Mouse (Mus musculus) frontal cortex, adult 2 months (tissue): Measurements from ENCODE around the gene Olfr1357. TPM values are rescaled to one million over a fixed set of nuclear protein-coding genes. Genes with fewer than 3 reads are reported as not detected.
"Not testable (repeated sequence)": the region's sequence is repeated elsewhere in the genome, so short reads cannot be mapped to it uniquely, and the experiment has no call there.

Experiments used
- DNase-seq, 2 experiments: peaks; one replicate each; pipeline ENCODE4 v3.0.0; 2022; ENCODE audit warnings: low spot score in 1 of 2; ENCODE audit errors: extremely low spot score in 1 of 2
- polyA plus RNA-seq: library from polyadenylated mRNA; depleted of rRNA; stranded (reverse); fragments of >200 nt; gene quantifications from 2 replicates; pipeline ENCODE4 v1.2.3, GENCODE M21; 2012; rRNA removed

The Olfr1357 gene
- 0.08 and 0.11 TPM in 2 replicates for polyA plus RNA-seq

DNA sequence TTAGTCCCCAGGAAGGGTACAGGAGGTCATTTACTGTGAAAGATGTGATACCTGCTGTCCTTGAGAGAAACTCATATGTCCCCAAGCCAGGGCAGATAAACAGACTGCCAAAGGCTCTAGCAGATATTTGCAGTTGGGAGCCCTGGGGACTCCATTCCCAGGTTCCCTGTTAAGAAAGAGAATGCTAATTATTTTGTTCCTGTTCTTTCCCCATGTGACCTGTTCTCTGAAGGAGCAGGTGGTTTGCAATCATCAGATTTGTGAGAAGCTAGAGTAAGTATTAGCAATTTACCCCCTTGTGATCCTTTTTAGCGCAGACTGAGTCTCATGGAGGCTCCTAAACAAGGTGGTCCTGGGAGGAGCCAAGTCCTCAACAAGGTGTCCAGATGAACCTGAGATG is at the start of gene Olfr1357:
Olfr1357 (minus strand) TSS at position 101 of the 400 bp plus-strand sequence.
- DNase-seq, result no peak

DNA sequence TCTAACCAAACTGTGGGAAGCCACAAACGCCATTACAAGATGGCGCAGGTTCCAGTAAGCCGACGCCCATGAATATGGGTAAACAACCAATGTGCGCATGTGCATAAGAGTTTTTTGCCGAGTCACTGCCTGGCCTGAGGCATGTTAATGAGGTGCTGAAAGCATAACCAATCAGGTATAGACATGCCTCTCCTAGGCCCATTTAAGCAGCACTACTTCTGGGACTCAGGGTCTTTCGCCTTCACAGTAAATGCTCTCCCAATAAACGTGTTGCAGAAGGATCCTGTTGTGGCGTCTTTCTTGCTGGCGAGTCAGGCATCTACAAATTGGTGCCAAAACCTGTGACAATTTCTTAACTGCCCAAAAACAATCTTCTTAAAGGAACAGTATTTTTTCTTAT is 48.8 kb upstream of the Olfr1357 start:
- not testable (repeated sequence) for DNase-seq

GRCm38 (mm10) chr10:78664546-78664945 is 46.7 kb upstream of the Olfr1357 start:
- DNase-seq, result no peak

GRCm38 (mm10) chr10:78661198-78661597 is 43.3 kb upstream of the Olfr1357 start:
- no peak for DNase-seq

DNA sequence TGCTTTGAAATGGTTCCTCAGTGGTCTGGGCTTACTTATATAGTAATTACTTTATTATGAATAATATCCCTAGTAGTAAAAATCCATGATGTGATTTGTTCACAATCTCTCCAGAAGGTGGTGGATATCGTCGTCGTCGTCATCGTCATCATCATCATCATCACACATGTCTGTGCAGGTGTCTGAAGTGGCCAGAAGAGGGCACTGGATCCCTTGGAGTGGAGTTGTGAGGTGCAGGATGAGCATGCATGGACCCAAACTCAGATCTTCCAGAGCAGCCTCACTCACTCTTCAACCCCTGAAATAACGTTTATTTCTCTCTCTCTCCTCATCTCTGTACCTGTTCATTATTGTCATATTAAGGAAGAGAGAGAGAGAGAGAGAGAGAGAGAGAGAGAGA is 14.4 kb upstream of the Olfr1357 start:
- peak; percentile 5 to 69 for DNase-seq

DNA sequence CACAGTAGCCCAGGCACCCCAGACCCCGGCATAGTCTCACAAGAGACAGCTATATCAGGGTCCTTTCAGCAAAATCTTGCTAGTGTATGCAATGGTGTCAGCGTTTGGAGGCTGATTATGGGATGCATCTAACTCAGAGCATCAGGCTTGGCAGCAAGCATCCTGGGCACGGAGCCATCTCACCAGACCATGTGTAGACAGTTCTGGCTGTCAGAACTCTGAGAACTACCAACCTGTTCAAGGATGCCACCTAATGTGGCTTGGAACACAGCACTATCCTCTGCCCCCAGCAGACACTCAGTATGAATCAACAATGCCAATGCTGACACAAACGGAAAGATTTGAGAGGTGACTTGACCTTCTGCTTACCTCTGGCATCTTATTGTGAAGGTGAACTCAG is 12.3 kb upstream of the Olfr1357 start:
- DNase-seq, result peak in 1 of 2 experiments; percentile 17

GRCm38 (mm10) chr10:78623143-78623542 is 5.3 kb upstream of the Olfr1357 start:
- DNase-seq, result not testable (repeated sequence)

DNA sequence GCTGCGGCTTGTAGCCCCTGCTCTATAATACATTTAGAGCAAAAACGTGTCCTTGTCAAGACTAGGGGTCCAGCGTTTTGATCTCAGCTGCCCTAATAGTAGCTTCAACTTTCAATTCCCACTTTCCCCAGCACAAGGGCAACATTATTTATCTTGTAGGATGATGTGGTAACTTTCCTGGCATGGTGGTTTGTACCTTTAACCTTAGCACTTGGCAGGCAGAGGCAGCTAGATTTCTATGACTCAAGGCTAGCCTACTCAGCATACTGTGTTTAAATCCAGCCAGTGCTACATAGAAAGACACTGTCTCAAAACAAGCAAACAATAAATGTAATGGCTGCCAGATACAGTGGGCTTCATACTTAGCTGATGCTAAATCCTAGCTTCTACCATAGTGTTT is 10.3 kb downstream of the Olfr1357 start:
- no peak for DNase-seq

DNA sequence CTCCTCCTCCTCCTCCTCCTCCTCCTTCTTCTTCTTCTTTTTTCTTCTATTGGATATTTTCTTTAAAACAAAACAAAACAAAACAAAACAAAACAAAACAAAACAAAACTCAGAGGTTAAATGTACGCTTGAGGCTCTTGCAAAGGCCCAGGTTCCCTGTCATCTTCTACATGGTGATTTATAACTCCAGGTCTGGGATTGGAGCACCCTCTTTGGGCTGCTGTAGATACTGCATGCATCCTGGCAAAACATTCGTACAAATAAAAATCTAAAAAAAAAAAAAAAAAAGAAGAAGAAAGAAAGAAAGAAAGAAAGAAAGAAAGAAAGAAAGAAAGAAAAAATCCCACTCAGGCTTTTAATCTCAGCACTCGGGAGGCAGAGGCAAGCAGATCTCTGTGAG is 12.8 kb downstream of the Olfr1357 start:
- peak in 1 of 2 experiments; percentile 72 for DNase-seq

DNA sequence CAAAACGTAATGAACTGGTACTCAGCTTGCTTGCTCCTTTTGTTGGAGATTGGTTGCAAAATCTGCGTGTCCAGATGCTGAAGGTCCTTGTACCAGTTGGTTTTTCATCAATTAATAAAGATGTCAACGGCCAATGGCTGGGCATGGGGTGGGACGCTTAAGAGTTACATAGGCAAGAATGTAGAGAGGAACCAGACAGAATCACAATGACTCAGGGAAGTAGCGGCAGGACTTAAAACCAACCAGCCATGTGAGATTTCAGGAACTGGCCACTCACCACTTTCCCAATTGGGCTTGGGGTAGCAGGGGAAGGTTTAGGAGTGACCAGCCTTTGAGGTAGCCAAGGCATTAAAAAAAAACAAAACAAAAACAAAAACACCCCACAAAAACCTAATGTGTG is 18.0 kb downstream of the Olfr1357 start:
- no peak for DNase-seq

DNA sequence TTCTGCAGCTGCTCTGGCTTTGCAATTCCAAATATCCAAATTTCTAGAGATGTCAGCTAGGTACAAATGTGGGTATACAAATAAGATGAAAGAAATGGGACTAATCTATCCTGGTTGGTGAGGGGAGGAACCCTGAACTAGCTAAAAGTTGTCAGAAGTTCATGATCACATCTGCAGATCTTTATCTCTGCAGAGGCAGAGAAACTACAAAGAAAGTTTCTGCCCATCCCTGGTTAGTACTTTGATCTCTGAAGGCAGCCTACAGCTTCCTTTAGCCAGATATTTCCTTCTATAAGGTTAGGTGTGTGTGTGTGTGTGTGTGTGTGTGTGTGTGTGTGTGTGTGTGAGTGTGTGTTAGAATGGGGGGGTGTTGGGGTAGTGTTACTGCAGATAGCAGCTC is 23.3 kb downstream of the Olfr1357 start:
- DNase-seq, result no peak

GRCm38 (mm10) chr10:78594157-78594556 is 23.7 kb downstream of the Olfr1357 start:
- DNase-seq, result no peak

DNA sequence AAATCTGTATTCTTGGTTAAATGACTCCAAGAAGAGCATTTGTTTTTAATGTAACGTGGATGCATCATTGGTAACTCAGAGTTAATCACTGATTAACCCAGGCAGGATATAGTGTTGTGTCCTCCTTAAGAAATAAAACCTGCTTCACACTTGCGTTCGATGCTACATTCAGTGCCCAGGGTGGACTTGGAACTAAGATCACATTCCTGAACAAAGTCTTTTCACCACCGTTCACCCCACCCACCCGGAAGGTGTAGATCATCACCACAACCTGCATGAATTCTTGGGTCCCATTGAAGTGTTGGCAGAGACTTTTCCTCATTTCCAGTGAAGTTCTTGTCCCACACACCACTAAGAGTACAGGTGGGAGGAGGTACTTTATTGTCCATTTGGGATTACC is 24.1 kb downstream of the Olfr1357 start:
- DNase-seq, result no peak

DNA sequence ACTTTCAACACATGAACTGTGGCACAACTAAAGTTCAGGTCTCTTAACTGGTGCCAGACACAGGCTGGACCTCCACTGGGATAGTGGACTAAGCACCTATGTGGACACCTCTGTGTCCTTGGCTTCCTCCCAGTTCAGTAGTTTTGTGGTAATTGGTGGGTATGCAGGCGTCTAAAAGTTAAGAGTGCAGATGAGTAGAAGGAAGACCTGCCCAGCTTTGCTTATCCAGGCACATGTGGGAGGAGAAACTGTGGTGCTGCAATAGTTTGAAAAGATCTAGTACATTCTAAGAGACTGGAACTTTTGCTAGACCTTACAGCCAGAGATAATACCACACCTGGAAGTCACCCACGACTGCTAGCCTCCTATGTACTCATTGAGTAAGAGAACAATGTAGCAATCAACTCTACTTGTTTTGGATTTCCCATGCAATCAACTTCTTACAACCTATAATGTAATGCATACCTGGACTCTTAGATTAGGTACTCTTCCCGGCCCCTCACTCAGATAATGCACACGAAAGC is 25.0 kb downstream of the Olfr1357 start:
- no peak for DNase-seq

DNA sequence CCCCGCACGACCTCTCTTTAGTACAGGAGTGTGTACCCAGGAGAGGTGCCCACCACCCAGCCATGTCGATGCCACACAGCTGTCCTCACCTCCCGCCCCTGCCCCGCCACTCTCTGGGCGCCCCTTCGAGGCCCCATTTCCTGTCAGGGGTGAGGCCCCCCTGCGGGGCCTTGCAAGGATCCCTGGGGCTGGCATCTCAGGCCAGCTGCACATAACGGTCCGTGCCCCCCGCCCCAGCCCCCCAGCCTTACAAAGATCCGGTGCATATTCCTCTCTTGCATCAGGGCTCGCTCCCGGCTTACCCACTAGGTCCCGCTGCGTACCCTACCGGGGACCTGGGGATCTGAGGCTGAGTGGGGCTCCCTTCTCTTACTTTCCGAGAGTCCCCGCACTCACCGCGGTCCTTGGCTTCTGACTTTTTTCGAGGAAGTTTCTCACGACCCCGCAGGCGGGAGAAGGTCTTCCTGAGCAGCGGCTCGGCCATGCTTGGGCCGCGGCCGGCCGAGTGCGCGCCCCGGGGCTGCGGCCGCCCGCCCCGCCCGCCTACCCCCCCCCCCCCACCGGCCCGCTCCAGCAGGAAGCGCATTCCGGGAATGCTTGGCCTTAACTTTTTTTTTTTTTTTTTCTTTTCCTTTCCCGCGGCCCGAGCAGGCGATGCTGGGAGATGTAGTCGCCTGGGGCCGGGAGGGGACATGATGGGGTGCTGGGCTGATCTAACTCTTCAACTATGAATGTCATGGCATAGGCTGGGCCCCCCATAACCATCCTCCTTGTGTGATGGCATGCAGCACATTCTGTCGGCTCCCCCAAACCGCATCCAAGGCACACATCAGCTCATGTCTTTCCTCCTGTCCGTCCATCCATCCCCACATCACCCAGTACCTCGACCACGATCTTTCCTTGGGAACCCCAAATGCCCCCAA is 26.2 kb downstream of the Olfr1357 start, which contains the start of gene Syde1:
Syde1 (minus strand) TSS at position 559 of the 923 bp plus-strand sequence.
- DNase-seq, result no peak

DNA sequence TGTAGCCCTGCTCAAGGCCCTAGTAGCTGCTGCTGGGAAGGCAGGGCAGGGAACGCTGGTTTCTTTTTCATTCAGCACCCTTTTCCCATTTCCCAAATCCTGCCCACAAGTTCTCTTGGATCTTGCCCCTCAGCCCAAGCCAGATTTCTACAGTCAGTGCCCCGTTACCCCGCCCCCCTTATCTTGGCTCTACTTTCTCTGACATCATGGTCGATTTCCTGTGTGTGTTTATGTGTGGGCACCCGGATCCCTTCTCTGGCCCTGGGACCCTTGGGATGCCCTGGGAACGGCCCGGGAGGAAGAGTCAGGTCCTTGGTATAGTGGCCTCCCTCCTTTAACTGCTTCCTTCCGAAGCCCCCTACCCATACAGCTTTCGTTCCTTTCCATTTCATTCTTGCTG is 27.1 kb downstream of the Olfr1357 start:
- DNase-seq, result no peak

DNA sequence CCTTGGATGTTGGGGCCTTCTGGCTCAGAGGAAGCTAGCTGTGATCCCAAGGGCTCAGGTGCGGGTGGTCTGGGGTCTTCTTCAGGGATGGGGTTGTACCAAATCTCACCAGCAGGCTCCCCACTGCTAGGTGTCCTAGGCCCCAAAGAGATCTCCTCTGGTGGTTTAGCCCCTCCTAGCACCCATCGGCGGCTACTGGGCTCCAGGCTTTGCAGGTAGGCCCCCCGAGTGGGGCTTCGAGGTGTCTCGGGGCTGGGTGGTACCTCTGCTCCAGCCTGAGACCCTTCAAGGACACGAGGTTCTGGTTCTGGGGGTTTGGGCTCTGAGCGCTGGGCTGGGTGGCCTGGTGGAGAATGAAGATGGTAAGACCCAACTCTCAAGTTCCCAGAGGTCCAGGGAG is 28.0 kb downstream of the Olfr1357 start:
- DNase-seq, result no peak

GRCm38 (mm10) chr10:78589291-78589690 is 28.6 kb downstream of the Olfr1357 start:
- no peak for DNase-seq

- DNase-seq, result no peak
Measured at GRCm38 (mm10) chr10:78586026-78586425, 31.8 kb downstream of the Olfr1357 start.

DNA sequence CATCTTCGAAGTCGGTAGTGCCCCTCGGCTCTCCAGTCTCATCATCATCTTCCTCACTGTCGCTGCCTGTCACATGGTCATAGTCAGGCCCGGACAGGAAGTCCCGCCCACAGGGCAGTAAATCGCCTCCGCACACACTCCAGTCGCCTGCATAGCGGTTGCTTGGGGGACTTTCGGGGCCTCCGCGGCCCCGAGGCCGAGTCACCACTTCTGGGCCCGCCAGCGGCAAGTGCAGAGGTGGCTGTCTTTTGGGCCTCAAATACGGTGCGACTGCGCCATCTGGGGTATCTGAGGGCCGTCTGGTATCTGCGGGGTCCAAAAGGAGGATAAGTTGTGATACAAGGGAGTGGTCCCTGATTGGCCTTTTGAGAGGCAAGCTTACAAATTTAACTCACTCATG is 32.3 kb downstream of the Olfr1357 start:
- no peak for DNase-seq

- DNase-seq, result no peak
Measured at GRCm38 (mm10) chr10:78584996-78585395, 32.9 kb downstream of the Olfr1357 start.

DNA sequence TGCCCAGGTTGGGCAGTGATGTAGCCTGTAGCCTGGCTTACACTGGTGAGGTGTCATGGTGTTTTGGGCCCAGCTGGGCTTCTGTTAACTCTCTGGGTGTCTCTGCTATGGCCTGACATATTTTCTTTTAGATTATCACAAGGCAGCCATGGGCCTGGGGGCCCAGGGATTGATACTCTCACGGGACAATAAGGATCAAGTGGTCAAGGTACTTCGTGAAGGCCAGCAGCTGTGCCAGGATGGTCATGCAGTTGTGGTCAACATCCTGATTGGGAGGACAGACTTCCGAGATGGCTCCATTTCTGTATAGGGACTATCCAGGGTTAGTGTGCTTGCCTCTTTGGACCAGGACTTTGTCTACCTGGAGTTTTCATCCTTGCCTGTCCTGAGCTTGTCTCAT is 33.9 kb downstream of the Olfr1357 start:
- DNase-seq, result no peak
